Mouse (Mus musculus): ENCODE data around the gene Gm9008.
"Not testable (repeated sequence)": the region's sequence is repeated elsewhere in the genome, so short reads cannot be mapped to it uniquely, and the experiment has no call there.

Gm9008 gene

GRCm38 (mm10) chr6:76497054-76497835 lies at the start of gene Gm9008:
Gene Gm9008, minus strand, starts transcription at chr6:76497784.
- H3K4me1 ChIP-seq (replicated peaks; ENCODE audit: low read depth, low read length): peaks cover 20% of the 10 kb centered on the region
- not testable (repeated sequence) for H3K9me3 ChIP-seq (ENCODE audit: low read length); H3K36me3 ChIP-seq (ENCODE audit: insufficient read depth, low read length); H3K27me3 ChIP-seq (ENCODE audit: insufficient read depth, low read length)
- peak within 1 kb of the TSS; percentile 53 for H3K4me3 ChIP-seq (replicated peaks; ENCODE audit: low read length)

- no peaks in the 10 kb centered on the region for H3K27me3 ChIP-seq (ENCODE audit: insufficient read depth, low read length)
- H3K4me3 ChIP-seq (replicated peaks; ENCODE audit: low read length): no peak overlapping the region
- H3K4me1 ChIP-seq (replicated peaks; ENCODE audit: low read depth, low read length): no peaks in the 10 kb centered on the region
- no peaks in the 10 kb centered on the region for H3K9me3 ChIP-seq (ENCODE audit: low read length)
- TF ChIP-seq NANOG (IDR thresholded peaks at IDR 0.05; ENCODE audit: borderline replicate concordance, low read length): no peak
- no peak for TF ChIP-seq POU5F1 (IDR thresholded peaks at IDR 0.05; ENCODE audit: borderline replicate concordance, low read length)
- TF ChIP-seq CTCF (conservative IDR thresholded peaks at IDR 0.05; ENCODE audit: low read length): no peak
- no peaks in the 10 kb centered on the region for H3K36me3 ChIP-seq (ENCODE audit: insufficient read depth, low read length)
Observed at GRCm38 (mm10) chr6:76521975-76522641, 24.5 kb upstream of the Gm9008 start.

- Histone ChIP-seq H3K36me3 (ENCODE audit: insufficient read depth, low read length) (no peaks in the 10 kb centered on the region), H3K4me3 (replicated peaks; ENCODE audit: low read length) (no peak overlapping the region), H3K4me1 (replicated peaks; ENCODE audit: low read depth, low read length) (no peaks in the 10 kb centered on the region), H3K27me3 (ENCODE audit: insufficient read depth, low read length) (no peaks in the 10 kb centered on the region), H3K9me3 (ENCODE audit: low read length) (no peaks in the 10 kb centered on the region)
- TF ChIP-seq POU5F1 (IDR thresholded peaks at IDR 0.05; ENCODE audit: borderline replicate concordance, low read length) (no peak), NANOG (IDR thresholded peaks at IDR 0.05; ENCODE audit: borderline replicate concordance, low read length) (no peak), CTCF (conservative IDR thresholded peaks at IDR 0.05; ENCODE audit: low read length) (no peak)
Observed at GRCm38 (mm10) chr6:76510200-76510599, 12.6 kb upstream of the Gm9008 start.

GRCm38 (mm10) chr6:76496335-76496734 lies 1.2 kb downstream of the Gm9008 start:
- H3K27me3 ChIP-seq (ENCODE audit: insufficient read depth, low read length); H3K9me3 ChIP-seq (ENCODE audit: low read length); H3K36me3 ChIP-seq (ENCODE audit: insufficient read depth, low read length): not testable (repeated sequence)
- peak overlapping the region; percentile 53 for H3K4me3 ChIP-seq (replicated peaks; ENCODE audit: low read length)
- H3K4me1 ChIP-seq (replicated peaks; ENCODE audit: low read depth, low read length): peaks cover 20% of the 10 kb centered on the region

GRCm38 (mm10) chr6:76468194-76468593 lies 29.4 kb downstream of the Gm9008 start:
- H3K4me1 ChIP-seq (replicated peaks; ENCODE audit: low read depth, low read length): no peaks in the 10 kb centered on the region
- H3K9me3 ChIP-seq (ENCODE audit: low read length): no peaks in the 10 kb centered on the region
- no peak overlapping the region for H3K4me3 ChIP-seq (replicated peaks; ENCODE audit: low read length)
- no peaks in the 10 kb centered on the region for H3K36me3 ChIP-seq (ENCODE audit: insufficient read depth, low read length)
- TF ChIP-seq POU5F1 (IDR thresholded peaks at IDR 0.05; ENCODE audit: borderline replicate concordance, low read length): no peak
- no peak for TF ChIP-seq NANOG (IDR thresholded peaks at IDR 0.05; ENCODE audit: borderline replicate concordance, low read length)
- TF ChIP-seq CTCF (conservative IDR thresholded peaks at IDR 0.05; ENCODE audit: low read length): no peak
- no peaks in the 10 kb centered on the region for H3K27me3 ChIP-seq (ENCODE audit: insufficient read depth, low read length)
